Mouse (Mus musculus): ENCODE data around the gene Gpc5.

Gpc5 gene

DNA sequence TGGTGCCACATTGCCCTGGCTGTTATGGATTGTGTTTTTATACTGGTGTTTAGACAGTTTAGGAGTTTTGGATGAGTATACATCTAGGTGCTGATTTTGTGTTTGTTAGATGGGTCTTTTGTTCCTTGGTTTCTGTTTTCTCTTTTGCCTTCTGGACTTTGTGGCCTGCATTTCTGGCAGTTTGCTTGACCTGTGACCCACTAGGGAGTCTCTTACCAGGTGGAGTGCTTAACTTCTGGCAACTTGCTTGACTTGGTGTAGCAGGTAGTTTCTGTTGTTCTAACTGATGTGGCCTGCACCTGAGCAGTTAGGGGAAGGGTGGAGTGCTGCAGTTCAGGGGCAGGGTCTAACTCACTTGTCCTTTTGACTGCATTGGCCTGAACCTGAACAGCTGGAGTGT lies 14.3 kb downstream of the Gpc5 start:
- no peak for DNase-seq (ENCODE audit: low spot score in 2 of 2)

DNA sequence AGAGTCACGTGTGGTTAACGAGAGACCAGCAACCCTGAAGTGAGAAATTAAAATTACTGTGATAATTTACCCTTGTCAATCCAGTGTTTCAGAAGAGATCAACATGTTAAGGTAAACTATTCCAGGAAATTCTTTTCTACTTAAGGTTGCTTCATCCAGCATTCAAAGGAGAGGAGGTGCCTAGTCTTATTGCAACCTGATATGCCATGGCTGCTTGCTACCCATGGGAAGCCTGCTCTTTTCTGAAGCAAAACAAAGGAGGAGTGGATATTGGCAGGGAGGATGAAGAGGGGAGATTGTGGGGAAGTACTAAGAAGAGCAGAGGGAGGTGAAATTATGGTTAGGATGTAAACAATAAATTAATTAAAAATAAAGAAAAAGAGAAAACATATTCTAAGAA lies 15.5 kb downstream of the Gpc5 start:
- DNase-seq (ENCODE audit: low spot score in 2 of 2): no peak

- DNase-seq (ENCODE audit: low spot score in 2 of 2): no peak
Measured at GRCm38 (mm10) chr14:115118626-115119025, 26.6 kb downstream of the Gpc5 start.

- DNase-seq (ENCODE audit: low spot score in 2 of 2): no peak
Measured at GRCm38 (mm10) chr14:115148821-115149220, 56.8 kb downstream of the Gpc5 start.

- no peak for DNase-seq (ENCODE audit: low spot score in 2 of 2)
Measured at GRCm38 (mm10) chr14:115156597-115156996, 64.6 kb downstream of the Gpc5 start.

DNA sequence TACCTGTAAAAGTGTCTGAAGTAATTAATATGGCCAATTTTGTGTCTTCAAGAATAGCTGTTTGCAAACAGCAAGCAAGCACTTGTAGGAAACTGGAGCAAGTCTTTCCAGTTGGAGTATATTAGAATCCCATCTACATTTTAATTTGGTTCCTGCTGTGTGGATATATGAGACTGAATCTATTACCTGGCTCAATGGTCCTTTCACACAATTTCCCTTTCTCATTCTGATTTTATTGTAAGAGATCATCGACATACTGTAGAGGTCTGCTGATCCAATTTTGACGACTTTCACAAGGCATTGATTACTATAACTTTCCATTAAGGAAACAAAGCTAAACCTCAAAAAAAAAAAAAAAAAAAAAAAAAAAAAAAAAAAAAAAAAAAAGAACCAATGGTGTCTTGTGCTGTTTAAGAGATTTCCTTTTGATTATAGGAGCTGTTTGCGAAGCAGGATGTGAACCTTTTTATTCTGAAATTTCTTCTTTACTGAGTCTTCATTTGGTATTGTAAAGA lies 85.4 kb downstream of the Gpc5 start:
- no peak for DNase-seq (ENCODE audit: low spot score in 2 of 2)

- DNase-seq (ENCODE audit: low spot score in 2 of 2): no peak
Measured at GRCm38 (mm10) chr14:115179925-115180324, 87.9 kb downstream of the Gpc5 start.

DNA sequence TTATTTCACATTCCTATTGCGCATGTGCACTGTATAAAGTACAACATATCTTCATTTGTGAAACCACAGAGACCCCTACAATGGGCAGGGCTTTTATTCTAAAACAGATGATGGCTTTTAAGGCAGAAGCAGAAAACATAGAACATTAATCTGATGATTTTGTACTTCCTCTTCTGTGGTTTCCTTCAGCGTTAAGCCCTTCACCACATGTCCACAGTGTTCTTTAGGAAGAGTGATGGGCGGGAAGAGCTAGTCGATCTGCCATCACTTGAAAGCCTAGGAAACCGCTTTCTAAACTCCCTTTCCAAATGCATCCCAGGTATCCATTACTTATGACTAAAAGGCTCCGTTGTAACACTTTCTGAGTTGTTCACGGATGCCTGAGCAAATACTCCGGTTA lies 96.2 kb downstream of the Gpc5 start:
- DNase-seq (ENCODE audit: low spot score in 2 of 2): no peak

DNA sequence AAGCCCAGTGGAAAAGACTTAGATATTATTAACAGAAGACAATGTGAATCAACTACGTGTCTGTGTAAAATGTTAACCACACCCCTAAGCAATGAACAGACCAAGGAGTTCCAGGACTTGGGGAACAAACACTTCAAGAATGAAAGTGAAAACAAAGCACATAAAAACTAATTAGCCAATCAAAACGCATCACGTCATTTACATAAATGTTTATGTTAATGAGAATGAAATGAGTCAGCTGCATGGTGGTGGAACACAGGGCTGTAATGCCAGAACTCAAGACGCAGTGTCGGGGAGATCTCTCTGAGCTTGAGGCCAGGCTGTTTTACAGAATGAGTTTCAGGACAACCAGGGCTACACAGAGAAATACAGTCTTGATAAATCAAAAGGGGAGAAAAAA lies 136.1 kb downstream of the Gpc5 start:
- no peak for DNase-seq (ENCODE audit: low spot score in 2 of 2)

DNA sequence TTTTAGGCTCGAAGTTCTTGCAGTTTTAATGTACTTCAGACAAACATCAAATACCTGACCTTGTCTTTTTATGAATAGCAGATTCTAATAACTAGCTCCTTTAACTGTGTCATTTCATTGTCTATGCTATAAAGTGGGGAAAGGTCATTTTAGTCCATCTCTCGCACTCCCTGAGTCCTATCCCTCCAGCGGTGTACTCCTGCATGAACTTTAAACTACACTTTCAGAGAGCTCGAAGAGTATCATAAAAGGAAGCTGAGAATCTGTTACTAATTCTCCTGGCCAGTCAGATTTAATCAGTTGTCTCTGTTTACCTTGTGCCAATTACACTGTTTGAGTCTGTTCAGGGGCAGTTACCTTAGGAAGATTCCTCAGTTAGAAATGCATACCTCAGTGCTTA lies 144.4 kb downstream of the Gpc5 start:
- DNase-seq (ENCODE audit: low spot score in 2 of 2): no peak

DNA sequence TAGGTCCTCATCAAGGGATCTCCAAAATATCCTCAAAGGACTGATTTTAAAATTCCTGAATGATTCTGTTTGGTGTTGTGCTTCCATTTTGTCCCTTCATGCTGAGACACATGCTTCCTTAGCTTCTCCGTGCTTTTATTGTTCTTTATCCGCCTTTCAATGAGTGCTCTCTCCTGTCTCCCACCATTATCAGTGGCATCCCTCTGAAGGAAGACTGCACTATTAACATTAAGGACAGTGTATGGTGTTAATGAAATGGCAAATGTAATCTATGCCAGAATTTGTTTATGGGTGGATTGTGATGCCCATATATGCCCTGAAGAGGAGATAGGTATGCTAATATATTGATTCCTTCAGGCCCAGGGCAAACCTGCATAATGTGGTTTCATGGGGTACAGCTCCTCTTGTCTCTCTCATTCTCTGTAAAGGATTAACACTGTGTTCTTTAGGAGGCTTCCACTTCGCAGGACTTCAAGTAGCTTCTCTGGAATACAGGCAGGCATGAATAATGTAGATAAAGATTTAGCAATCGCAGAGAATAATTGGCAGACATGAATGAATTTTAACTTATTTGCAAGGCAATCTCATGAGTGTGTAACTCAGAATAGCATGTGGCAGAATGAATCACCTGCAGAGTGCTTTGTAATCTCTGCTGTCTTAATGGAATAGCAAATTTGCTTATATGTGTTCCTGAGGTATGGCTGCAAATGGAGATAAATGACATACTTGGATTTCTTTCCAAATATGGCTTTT lies 148.8 kb downstream of the Gpc5 start:
- no peak for DNase-seq (ENCODE audit: low spot score in 2 of 2)

GRCm38 (mm10) chr14:115250537-115250936 lies 158.5 kb downstream of the Gpc5 start:
- no peak for DNase-seq (ENCODE audit: low spot score in 2 of 2)

- DNase-seq (ENCODE audit: low spot score in 2 of 2): no peak
Measured at GRCm38 (mm10) chr14:115251791-115252190, 159.8 kb downstream of the Gpc5 start.

- DNase-seq (ENCODE audit: low spot score in 2 of 2): no peak
Measured at GRCm38 (mm10) chr14:115253155-115253554, 161.1 kb downstream of the Gpc5 start.

DNA sequence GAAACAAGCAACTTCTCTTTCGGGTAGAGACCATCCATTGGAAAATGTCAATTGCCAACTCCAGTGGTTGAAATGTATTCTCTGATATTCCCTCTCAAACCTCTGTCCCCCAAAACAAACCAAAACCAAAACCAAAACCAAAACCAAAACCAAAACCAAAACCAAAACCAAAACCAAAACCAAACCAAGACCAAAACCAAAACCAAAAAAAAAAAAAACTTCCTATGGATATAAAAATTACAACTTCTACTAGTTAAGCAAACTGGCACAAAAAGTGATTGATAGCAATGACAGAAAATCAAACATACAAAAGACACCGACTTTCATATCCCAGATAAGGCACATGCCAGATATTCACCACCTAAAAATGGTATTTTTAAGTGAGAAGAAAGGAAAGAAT lies 161.7 kb downstream of the Gpc5 start:
- DNase-seq (ENCODE audit: low spot score in 2 of 2): no peak

GRCm38 (mm10) chr14:115269703-115270402 lies 177.8 kb downstream of the Gpc5 start:
- no peak for DNase-seq (ENCODE audit: low spot score in 2 of 2)

- DNase-seq (ENCODE audit: low spot score in 2 of 2): no peak
Measured at GRCm38 (mm10) chr14:115270445-115270844, 178.4 kb downstream of the Gpc5 start.

- DNase-seq (ENCODE audit: low spot score in 2 of 2): no peak
Measured at GRCm38 (mm10) chr14:115282782-115283181, 190.8 kb downstream of the Gpc5 start.

DNA sequence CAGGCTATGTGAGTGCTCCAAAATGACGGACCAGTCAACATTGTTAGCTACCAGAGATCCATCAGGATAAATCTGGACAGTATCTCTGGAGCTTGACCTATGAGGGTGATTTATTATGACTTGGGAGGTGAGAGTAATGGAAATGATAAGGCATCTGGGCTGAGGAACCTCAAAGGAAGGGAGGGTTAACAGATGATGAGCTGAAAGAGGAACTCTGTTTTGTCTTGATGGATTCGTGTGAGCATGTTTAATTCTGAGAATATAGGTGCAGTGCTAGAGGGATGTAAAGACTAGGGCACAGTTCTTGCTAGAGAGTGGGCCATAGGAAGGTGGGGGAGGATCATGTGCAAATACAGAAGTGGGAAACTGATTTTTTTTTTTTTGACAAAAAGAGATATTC lies 232.2 kb downstream of the Gpc5 start:
- DNase-seq (ENCODE audit: low spot score in 2 of 2): no peak

- DNase-seq (ENCODE audit: low spot score in 2 of 2): no peak
Measured at GRCm38 (mm10) chr14:115326426-115326825, 234.4 kb downstream of the Gpc5 start.

- DNase-seq (ENCODE audit: low spot score in 2 of 2): no peak
Measured at GRCm38 (mm10) chr14:115339084-115339483, 247.1 kb downstream of the Gpc5 start.

- DNase-seq (ENCODE audit: low spot score in 2 of 2): no peak
Measured at GRCm38 (mm10) chr14:115342597-115342996, 250.6 kb downstream of the Gpc5 start.

DNA sequence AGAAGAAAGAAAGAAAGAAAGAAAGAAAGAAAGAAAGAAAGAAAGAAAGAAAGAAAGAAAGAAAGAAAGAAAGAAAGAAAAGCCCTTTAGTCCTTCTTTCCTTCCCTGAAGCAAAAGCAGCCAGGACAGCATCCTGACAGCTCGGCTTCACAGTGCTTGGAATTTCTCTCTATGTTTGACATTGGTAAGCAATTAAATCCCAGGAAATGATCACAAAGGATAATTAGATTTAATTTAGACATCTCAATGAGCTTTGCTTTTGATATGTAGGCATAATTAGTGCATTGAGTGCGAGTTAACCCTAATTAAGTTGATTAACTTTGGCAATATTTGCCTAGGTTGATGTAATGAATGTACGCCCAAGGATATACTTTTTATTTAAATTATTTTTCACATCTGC lies 257.4 kb downstream of the Gpc5 start:
- no peak for DNase-seq (ENCODE audit: low spot score in 2 of 2)
